Comparison of ENCODE assay signal across 8 mouse cellular contexts in the genomic region with DNA sequence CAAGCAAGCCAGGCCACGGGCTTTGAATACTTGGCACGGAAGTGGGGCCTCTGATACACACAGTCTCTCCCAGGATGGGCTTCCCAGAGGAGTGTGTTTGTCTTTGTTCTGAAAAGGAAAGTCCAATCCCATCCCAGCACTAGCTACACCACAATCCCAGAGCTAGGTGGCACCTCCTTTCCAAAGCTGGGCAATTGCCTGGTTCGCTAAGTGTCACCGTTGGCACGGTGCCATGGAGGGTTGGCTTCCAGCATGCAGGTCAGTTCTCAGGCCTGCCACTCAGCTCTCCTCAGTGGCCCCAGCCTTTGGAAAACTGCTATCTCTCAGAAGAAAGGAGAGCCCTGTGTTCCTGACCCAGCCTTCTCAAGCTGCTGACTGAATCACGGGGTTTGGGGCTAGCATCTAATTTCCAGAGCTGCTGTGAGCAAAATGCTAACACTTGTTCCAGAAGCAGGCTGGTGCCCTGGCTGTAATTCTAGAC. TPM values are rescaled to one million over a fixed set of nuclear protein-coding genes. Genes with fewer than 3 reads are reported as not detected.
DNase-seq lines count a peak whose midpoint lies in the region; ATAC-seq and TF ChIP-seq lines count a peak whose summit lies in the region.

No protein-coding gene starts in this region.

- H3K4me1 ChIP-seq in cortical plate, adult 2 months (ENCODE audit: control insufficient read depth, insufficient read depth, low read length), result peaks cover 3% of the 10 kb centered on the region
- H3K4me1 ChIP-seq in midbrain, embryonic 15.5 days, result peaks cover 18% of the 10 kb centered on the region

- TF ChIP-seq POLR2A in cortical plate, adult 2 months (IDR thresholded peaks at IDR 0.05; ENCODE audit: extremely low read depth, insufficient read depth, low read length), result no peak

- ATAC-seq in midbrain, embryonic 15.5 days (replicated peaks), result peak; percentile 91

- whole genome bisulfite sequencing in midbrain, embryonic 15.5 days, result 53% methylated on average over 6 of the region's 6 CpGs

- TF ChIP-seq CTCF in cortical plate, adult 2 months (IDR thresholded peaks at IDR 0.05; ENCODE audit: extremely low read depth, insufficient read depth, low read length), result peak; percentile 42

- peak overlapping the region; percentile 76 for H3K27ac ChIP-seq in cortical plate, adult 2 months (ENCODE audit: insufficient read depth, low read length)
- H3K27ac ChIP-seq in midbrain, embryonic 15.5 days, result peak overlapping the region; percentile 55

- DNase-seq in adrenal gland, postnatal 36 days, result peak; percentile 85 to 86
- DNase-seq in heart, adult 11 months, result peak; percentile 98
- DNase-seq in kidney, adult 11 months, result peak; percentile 84
- DNase-seq in left cerebral cortex, postnatal 10 days (ENCODE audit: extremely low spot score in 1 of 2, low spot score in 2 of 2), result peak; percentile 68 to 85
- DNase-seq in telencephalon, adult 2 months (ENCODE audit: low read depth, low spot score), result peak; percentile 74
- DNase-seq in embryo, embryonic 9.5 days (ENCODE audit: extremely low spot score), result no peak

- H3K4me2 ChIP-seq in midbrain, embryonic 15.5 days, result no peak overlapping the region

- intact Hi-C loops in left cerebral cortex, postnatal 10 days (cut with DNase I), result no loop called here

- H3K27me3 ChIP-seq in midbrain, embryonic 15.5 days (replicated peaks), result no peaks in the 10 kb centered on the region

- H3K36me3 ChIP-seq in midbrain, embryonic 15.5 days (replicated peaks), result no peaks in the 10 kb centered on the region

- H3K9me3 ChIP-seq in midbrain, embryonic 15.5 days, result no peaks in the 10 kb centered on the region

- H3K4me3 ChIP-seq in cortical plate, adult 2 months (ENCODE audit: insufficient read depth, low read length), result no peak overlapping the region
- no peak overlapping the region for H3K4me3 ChIP-seq in midbrain, embryonic 15.5 days

- no peak overlapping the region for H3K9ac ChIP-seq in midbrain, embryonic 15.5 days

RNA-seq across cellular contexts. Expression of a gene that starts 42.0 kb away (rescaled TPM):
- total RNA-seq in adrenal gland, postnatal 36 days (2021), result 10 to 100 TPM; 64.4 to 73.4 TPM
- 154 and 158 TPM in 2 replicates for polyA plus RNA-seq in cortical plate, adult 2 months (2012; rRNA removed)
- total RNA-seq in left cerebral cortex, postnatal 10 days (2021), result 10 to 100 TPM; 91.6 to 92.2 TPM
- polyA plus RNA-seq in midbrain, embryonic 15.5 days (2015; fragmentation: Nextera tagmentation; extraction: Ambion mirVana), result 138 and 148 TPM in 2 replicates
